Mouse (Mus musculus) adrenal gland, adult 18-20 months (tissue): Measurements from ENCODE around the gene Isca1. TPM values are rescaled to one million over a fixed set of nuclear protein-coding genes. Genes with fewer than 3 reads are reported as not detected.

Experiments used
- total RNA-seq, 2 experiments: library from RNA; stranded (reverse); gene quantifications; 1 replicate in 1 of 2; 2 replicates in 1 of 2; pipeline ENCODE4 v1.2.3; 2021

Isca1 gene
- total RNA-seq, 2 experiments from 2014 or later, result 105 to 135 TPM

Other genes starting within 250 kb of the Isca1 start
- 10 to 100 TPM; 35.6 to 46.0 TPM for gene Agtpbp1, start 184.6 kb downstream of the Isca1 start, total RNA-seq
- gene Naa35, start 184.6 kb downstream of the Isca1 start, total RNA-seq, result 10 to 100 TPM; 68.8 to 70.2 TPM
- gene Golm1, start 94.0 kb downstream of the Isca1 start, total RNA-seq, result 1 to 10 TPM; 4.9 to 8.2 TPM
- not detected for gene 4921517D22Rik, start 75.7 kb downstream of the Isca1 start, total RNA-seq
- gene Spata31d1a, start 59.5 kb downstream of the Isca1 start, total RNA-seq, result not detected
- gene Spata31d1b, start 57.5 kb downstream of the Isca1 start, total RNA-seq, result not detected
- gene Spata31d1d, start 38.1 kb downstream of the Isca1 start, total RNA-seq, result not detected
- not detected for gene 1700014D04Rik, start 23.1 kb downstream of the Isca1 start, total RNA-seq
- not detected for gene Gm49354, start 12.4 kb upstream of the Isca1 start, total RNA-seq
- gene Tut7, start 53.3 kb upstream of the Isca1 start, total RNA-seq, result 10 to 100 TPM; 63.0 to 64.1 TPM